In the genomic region with DNA sequence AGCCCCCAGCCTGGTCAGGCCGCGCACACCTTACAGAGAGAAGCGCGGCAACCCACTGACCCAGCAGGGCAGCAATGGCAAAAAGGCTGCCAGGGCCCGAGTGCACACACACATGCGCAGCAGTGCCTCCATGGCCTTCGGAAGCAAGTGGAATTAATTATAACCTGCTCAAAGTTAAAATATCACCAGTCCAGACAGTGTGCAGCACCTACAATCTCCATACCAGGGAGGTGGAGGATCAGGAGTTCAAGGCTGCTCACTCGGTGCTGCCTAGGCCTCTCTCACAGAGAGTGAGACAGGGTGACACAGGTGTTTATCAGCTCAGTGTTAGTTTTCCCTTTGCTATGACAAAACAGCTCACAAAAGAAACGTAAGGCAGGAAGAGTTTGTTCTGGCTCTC, we compare ENCODE assay signal across 25 mouse cellular contexts. TPM values are rescaled to one million over a fixed set of nuclear protein-coding genes. Genes with fewer than 3 reads are reported as not detected.
DNase-seq lines count a peak whose midpoint lies in the region; ATAC-seq and TF ChIP-seq lines count a peak whose summit lies in the region.
"Had no signal": no experiment of that assay in that cellular context is flagged by ENCODE, and none has a peak within 500 bp of the region (broad histone marks: within the 10 kb centered on the region; RNA-seq: fewer than 3 reads in every experiment).

No protein-coding gene starts in this region.

- H3K9ac ChIP-seq in intestine, embryonic 16.5 days (ENCODE audit: low read depth, low read length): no peak overlapping the region
- H3K9ac ChIP-seq in stomach, embryonic 15.5 days: no peak overlapping the region
- H3K9ac ChIP-seq: embryonic facial prominence, embryonic 13.5 days; forebrain, embryonic 12.5 days; hindbrain, embryonic 12.5 days; liver, embryonic 13.5 days; lung, embryonic 14.5 days; neural tube, embryonic 13.5 days had no signal

- H3K4me2 ChIP-seq in intestine, embryonic 16.5 days (ENCODE audit: low read depth, low read length): no peak overlapping the region
- H3K4me2 ChIP-seq in stomach, embryonic 15.5 days: no peak overlapping the region
- H3K4me2 ChIP-seq: embryonic facial prominence, embryonic 13.5 days; forebrain, embryonic 12.5 days; hindbrain, embryonic 12.5 days; liver, embryonic 13.5 days; lung, embryonic 14.5 days; neural tube, embryonic 13.5 days had no signal

- 80% methylated on average over 9 of the region's 9 CpGs for WGBS in intestine, embryonic 16.5 days
- WGBS in stomach, embryonic 15.5 days: 76% methylated on average over 9 of the region's 9 CpGs

- TF ChIP-seq CTCF in E14TG2a.4 (conservative IDR thresholded peaks at IDR 0.05; ENCODE audit: low read length): no peak

- peaks cover 39% of the 10 kb centered on the region for H3K36me3 ChIP-seq in E14TG2a.4 (ENCODE audit: insufficient read depth, low read length)
- H3K36me3 ChIP-seq in intestine, embryonic 16.5 days (ENCODE audit: control insufficient read depth, insufficient read depth, low read length): no peaks in the 10 kb centered on the region
- H3K36me3 ChIP-seq in stomach, embryonic 15.5 days: no peaks in the 10 kb centered on the region
- H3K36me3 ChIP-seq: embryonic facial prominence, embryonic 13.5 days; forebrain, embryonic 12.5 days; hindbrain, embryonic 12.5 days; liver, embryonic 13.5 days; neural tube, embryonic 13.5 days had no signal

- H3K4me3 ChIP-seq in E14TG2a.4 (replicated peaks; ENCODE audit: low read length): 0 out of 2 replicates have a peak overlapping the region, but pooled peaks have one; percentile 10
- H3K4me3 ChIP-seq in intestine, embryonic 16.5 days (ENCODE audit: low read length): no peak overlapping the region
- H3K4me3 ChIP-seq in stomach, embryonic 15.5 days (replicated peaks): no peak overlapping the region
- H3K4me3 ChIP-seq: embryonic facial prominence, embryonic 13.5 days; erythroblast, embryonic 14.5 days; forebrain, embryonic 12.5 days; hindbrain, embryonic 12.5 days; liver, embryonic 13.5 days; myocyte; neural tube, embryonic 13.5 days had no signal

- ATAC-seq in intestine, embryonic 16.5 days: peak; percentile 86
- ATAC-seq in stomach, embryonic 15.5 days (ENCODE audit: insufficient read depth, low FRiP score, low read depth): peak; percentile 77; the same call in 1 of the 2 replicates
- ATAC-seq in cerebellum, adult (ENCODE audit: insufficient number of reproducible peaks, low FRiP score, low TSS enrichment): no peak
- ATAC-seq: midbrain, embryonic 16.5 days had no signal

- H3K27ac ChIP-seq in intestine, embryonic 16.5 days (ENCODE audit: low read length): peak overlapping the region; percentile 55
- H3K27ac ChIP-seq in stomach, embryonic 15.5 days: peak overlapping the region; percentile 36; the same call in 1 of the 2 replicates
- H3K27ac ChIP-seq: embryonic facial prominence, embryonic 13.5 days; forebrain, embryonic 12.5 days; hindbrain, embryonic 12.5 days; liver, embryonic 13.5 days; neural tube, embryonic 13.5 days had no signal

- DNase-seq in kidney, adult 9 months: peak; percentile 56
- DNase-seq in kidney, adult 18-20 months: no peak
- no peak for DNase-seq in layer of hippocampus, adult 9-10 months (ENCODE audit: low spot score)
- DNase-seq: cerebellum, adult 18-20 months; cerebellum, postnatal 14 days; embryo, embryonic 11 days; liver, embryonic 13.5 days; lung, embryonic 14.5 days; lung, postnatal 36 days; right cerebral cortex, postnatal 25 days; spleen, adult 18-20 months; thymus, postnatal 36 days had no signal

- no peaks in the 10 kb centered on the region for H3K27me3 ChIP-seq in E14TG2a.4 (ENCODE audit: insufficient read depth, low read length)
- no peaks in the 10 kb centered on the region for H3K27me3 ChIP-seq in intestine, embryonic 16.5 days (replicated peaks; ENCODE audit: control insufficient read depth, insufficient read depth, low read length)
- no peaks in the 10 kb centered on the region for H3K27me3 ChIP-seq in stomach, embryonic 15.5 days (replicated peaks)
- H3K27me3 ChIP-seq: embryonic facial prominence, embryonic 13.5 days; forebrain, embryonic 12.5 days; hindbrain, embryonic 12.5 days; liver, embryonic 13.5 days; neural tube, embryonic 13.5 days had no signal

- H3K9me3 ChIP-seq in E14TG2a.4 (ENCODE audit: low read length): peaks cover 43% of the 10 kb centered on the region
- no peaks in the 10 kb centered on the region for H3K9me3 ChIP-seq in intestine, embryonic 16.5 days (ENCODE audit: control insufficient read depth, low read length)
- no peaks in the 10 kb centered on the region for H3K9me3 ChIP-seq in stomach, embryonic 15.5 days
- H3K9me3 ChIP-seq: embryonic facial prominence, embryonic 13.5 days; forebrain, embryonic 12.5 days; hindbrain, embryonic 12.5 days; liver, embryonic 13.5 days; neural tube, embryonic 13.5 days had no signal

- H3K4me1 ChIP-seq in E14TG2a.4 (replicated peaks; ENCODE audit: low read depth, low read length): no peaks in the 10 kb centered on the region
- peaks cover 33% of the 10 kb centered on the region for H3K4me1 ChIP-seq in intestine, embryonic 16.5 days (ENCODE audit: control insufficient read depth, insufficient read depth, low read length)
- peaks cover 3% of the 10 kb centered on the region for H3K4me1 ChIP-seq in stomach, embryonic 15.5 days

RNA-seq across cellular contexts. Expression of gene Cmtm3, which starts 26.5 kb away (rescaled TPM):
- 98.2 and 105 TPM in 2 replicates for polyA plus RNA-seq in intestine, embryonic 16.5 days (2015; fragmentation: Nextera tagmentation; extraction: Ambion mirVana)
- polyA plus RNA-seq in stomach, embryonic 15.5 days (2015; fragmentation: Nextera tagmentation; extraction: Ambion mirVana): 121 and 122 TPM in 2 replicates

RNA-seq across cellular contexts. Expression of gene Cmtm4, which starts 29.9 kb away (rescaled TPM):
- polyA plus RNA-seq in intestine, embryonic 16.5 days (2015; fragmentation: Nextera tagmentation; extraction: Ambion mirVana): 4.2 and 5.1 TPM in 2 replicates
- 6.2 and 6.4 TPM in 2 replicates for polyA plus RNA-seq in stomach, embryonic 15.5 days (2015; fragmentation: Nextera tagmentation; extraction: Ambion mirVana)

RNA-seq across cellular contexts. Expression of gene Cmtm2b, which starts 43.7 kb away (rescaled TPM):
- not detected in 2 replicates for polyA plus RNA-seq in intestine, embryonic 16.5 days (2015; fragmentation: Nextera tagmentation; extraction: Ambion mirVana)
- not detected in 2 replicates for polyA plus RNA-seq in stomach, embryonic 15.5 days (2015; fragmentation: Nextera tagmentation; extraction: Ambion mirVana)
- polyA plus RNA-seq: embryonic facial prominence, embryonic 13.5 days; erythroblast, embryonic 14.5 days; forebrain, embryonic 12.5 days; heart, embryonic 14.5 days; hindbrain, embryonic 12.5 days; limb, embryonic 11.5 days; liver, embryonic 13.5 days; lung, embryonic 14.5 days; midbrain, embryonic 16.5 days; myocyte; neural tube, embryonic 13.5 days had no signal

RNA-seq across cellular contexts. Expression of gene Gm11020, which starts 44.3 kb away (rescaled TPM):
- not detected in 2 replicates for polyA plus RNA-seq in intestine, embryonic 16.5 days (2015; fragmentation: Nextera tagmentation; extraction: Ambion mirVana)
- polyA plus RNA-seq in stomach, embryonic 15.5 days (2015; fragmentation: Nextera tagmentation; extraction: Ambion mirVana): not detected in 2 replicates
- polyA plus RNA-seq: embryonic facial prominence, embryonic 13.5 days; erythroblast, embryonic 14.5 days; forebrain, embryonic 12.5 days; heart, embryonic 14.5 days; hindbrain, embryonic 12.5 days; limb, embryonic 11.5 days; liver, embryonic 13.5 days; lung, embryonic 14.5 days; midbrain, embryonic 16.5 days; myocyte; neural tube, embryonic 13.5 days had no signal

RNA-seq across cellular contexts. Expression of gene Cmtm1, which starts 55.8 kb away (rescaled TPM):
- polyA plus RNA-seq in intestine, embryonic 16.5 days (2015; fragmentation: Nextera tagmentation; extraction: Ambion mirVana): not detected in 2 replicates
- polyA plus RNA-seq in stomach, embryonic 15.5 days (2015; fragmentation: Nextera tagmentation; extraction: Ambion mirVana): not detected in 2 replicates
- polyA plus RNA-seq: embryonic facial prominence, embryonic 13.5 days; erythroblast, embryonic 14.5 days; forebrain, embryonic 12.5 days; heart, embryonic 14.5 days; hindbrain, embryonic 12.5 days; limb, embryonic 11.5 days; liver, embryonic 13.5 days; lung, embryonic 14.5 days; midbrain, embryonic 16.5 days; myocyte; neural tube, embryonic 13.5 days had no signal
